Mouse (Mus musculus) testis, adult 2 months (tissue): ENCODE measurements around the gene Fads3.

ENCODE experiments used
- CTCF ChIP-seq: fragments of 200-500 bp; IDR thresholded peaks from 2 replicates; pipeline ENCODE4 v1.5.1; 2012; ENCODE audit warnings: low read depth, mild to moderate bottlenecking, inconsistent platforms, low read length, moderate library complexity; ENCODE audit not compliant: control insufficient read depth, insufficient read depth, insufficient replicate concordance
- POLR2A ChIP-seq: fragments of 200-500 bp; IDR thresholded peaks from 2 replicates; pipeline ENCODE4 v1.6.1; 2012; ENCODE audit warnings: low read depth, mild to moderate bottlenecking, inconsistent platforms, low read length, moderate library complexity; ENCODE audit not compliant: control insufficient read depth

DNA sequence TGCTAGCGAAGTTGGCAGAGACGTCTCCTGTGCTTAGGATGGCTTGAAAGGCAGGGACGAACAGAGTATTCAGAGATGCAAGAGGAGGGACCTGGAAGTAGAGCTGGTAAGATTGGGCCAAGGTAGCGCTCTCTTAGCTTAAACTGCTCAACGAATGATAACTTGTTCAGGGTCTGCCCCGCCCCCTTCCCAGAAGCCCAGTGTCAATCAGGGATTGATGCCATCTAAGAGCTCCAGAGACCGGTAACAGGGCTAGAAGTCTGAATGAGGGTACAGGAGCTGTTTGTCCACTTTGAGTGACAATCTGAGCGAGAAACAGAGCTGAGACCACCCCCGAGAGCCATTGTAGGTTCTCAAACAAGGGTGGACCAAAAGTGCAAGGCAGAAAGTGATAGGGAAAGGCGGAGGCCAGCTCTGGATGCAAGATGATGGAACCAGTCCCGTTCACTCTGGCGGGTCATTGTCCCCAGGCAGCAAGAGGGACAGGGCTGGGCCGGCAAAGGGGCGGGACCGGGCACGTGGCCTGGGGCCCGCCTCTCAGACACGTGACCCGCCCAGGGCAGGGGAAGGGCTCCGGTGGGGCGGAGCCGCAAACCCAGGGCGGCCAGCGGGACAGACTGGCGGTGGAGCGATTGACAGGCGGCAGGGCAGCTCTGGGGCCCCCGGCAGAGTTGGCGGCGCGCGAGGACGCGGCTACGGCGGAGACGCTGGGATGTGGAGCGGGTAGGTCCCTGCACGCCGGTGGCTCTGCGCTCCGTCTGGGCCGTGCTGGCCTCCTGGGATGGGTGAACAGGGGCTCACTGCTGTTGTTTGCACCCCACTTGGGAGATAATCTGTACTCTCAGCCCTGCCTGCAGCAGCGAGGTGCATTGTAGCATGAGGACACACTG, 23.5 kb upstream of the Fads3 start:
- TF ChIP-seq POLR2A (peak; percentile 16; the same call in 1 of the 2 replicates), CTCF (no peak)
